Comparison of ENCODE assay signal across 18 mouse cellular contexts in the genomic region with DNA sequence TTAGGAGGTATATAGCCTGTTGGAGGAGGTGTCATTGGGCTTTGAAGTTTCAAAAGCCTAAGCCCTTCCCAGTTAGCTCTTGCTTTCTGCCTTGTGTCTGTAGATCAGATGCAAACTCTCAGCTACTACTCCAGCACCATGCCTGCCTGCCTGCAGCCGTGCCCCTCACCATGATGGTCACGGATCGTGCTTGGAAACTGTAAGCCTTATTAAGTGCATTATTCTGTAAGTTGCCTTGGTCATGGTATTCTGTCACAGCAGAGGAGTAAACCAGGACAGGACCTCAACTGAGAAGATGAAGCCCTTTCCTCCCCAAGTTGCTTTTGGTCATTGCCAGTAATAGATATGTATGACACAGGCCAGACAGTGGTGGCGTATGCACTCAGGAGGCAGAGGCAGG.
"Had no signal": no experiment of that assay in that cellular context is flagged by ENCODE, and none has a peak within 500 bp of the region (broad histone marks: within the 10 kb centered on the region; RNA-seq: fewer than 3 reads in every experiment).

No protein-coding gene starts in this region.

- H3K9ac ChIP-seq: kidney, embryonic 15.5 days; liver, embryonic 13.5 days; midbrain, embryonic 12.5 days; midbrain, embryonic 15.5 days; stomach, embryonic 15.5 days had no signal

- H3K4me1 ChIP-seq: midbrain, embryonic 12.5 days; midbrain, embryonic 15.5 days; stomach, embryonic 15.5 days had no signal

- H3K9me3 ChIP-seq: kidney, embryonic 15.5 days; liver, embryonic 13.5 days; midbrain, embryonic 12.5 days; midbrain, embryonic 15.5 days; stomach, embryonic 15.5 days had no signal

- H3K4me3 ChIP-seq: kidney, embryonic 15.5 days; left cerebral cortex, adult 2 months; liver, embryonic 13.5 days; midbrain, embryonic 12.5 days; midbrain, embryonic 15.5 days; myocyte; stomach, embryonic 15.5 days had no signal

- H3K4me2 ChIP-seq: kidney, embryonic 15.5 days; midbrain, embryonic 12.5 days; midbrain, embryonic 15.5 days; stomach, embryonic 15.5 days had no signal

- H3K27me3 ChIP-seq: kidney, embryonic 15.5 days; liver, embryonic 13.5 days; midbrain, embryonic 12.5 days; midbrain, embryonic 15.5 days; stomach, embryonic 15.5 days had no signal

- DNase-seq: kidney, adult 8-10 months; kidney, postnatal 10 days; kidney, postnatal 36 days; layer of hippocampus, postnatal 36 days; liver, embryonic 13.5 days; lung, adult 2 months; lung, postnatal 14 days; lung, postnatal 4 days; retina, postnatal 1 day; right cerebral cortex, postnatal 25 days; spleen, adult 18-20 months; thymus, postnatal 25 days had no signal

- H3K27ac ChIP-seq: kidney, embryonic 15.5 days; left cerebral cortex, adult 2 months; liver, embryonic 13.5 days; midbrain, embryonic 12.5 days; midbrain, embryonic 15.5 days; stomach, embryonic 15.5 days had no signal

- ATAC-seq: midbrain, embryonic 15.5 days had no signal
